Mouse (Mus musculus) cortical plate, adult 2 months (tissue): Measurements from ENCODE around the gene Maip1.

ENCODE experiments used
- CTCF ChIP-seq: fragments of 200-500 bp; IDR thresholded peaks from 2 replicates; pipeline ENCODE4 v1.5.1; 2011; ENCODE audit warnings: mild to moderate bottlenecking, control low read depth, low read length; ENCODE audit not compliant: insufficient read depth; ENCODE audit errors: extremely low read depth
- POLR2A ChIP-seq: fragments of 200-500 bp; IDR thresholded peaks from 2 replicates; pipeline ENCODE4 v1.6.1; 2011; ENCODE audit warnings: mild to moderate bottlenecking, low read length, control low read depth; ENCODE audit not compliant: insufficient read depth; ENCODE audit errors: extremely low read depth

DNA sequence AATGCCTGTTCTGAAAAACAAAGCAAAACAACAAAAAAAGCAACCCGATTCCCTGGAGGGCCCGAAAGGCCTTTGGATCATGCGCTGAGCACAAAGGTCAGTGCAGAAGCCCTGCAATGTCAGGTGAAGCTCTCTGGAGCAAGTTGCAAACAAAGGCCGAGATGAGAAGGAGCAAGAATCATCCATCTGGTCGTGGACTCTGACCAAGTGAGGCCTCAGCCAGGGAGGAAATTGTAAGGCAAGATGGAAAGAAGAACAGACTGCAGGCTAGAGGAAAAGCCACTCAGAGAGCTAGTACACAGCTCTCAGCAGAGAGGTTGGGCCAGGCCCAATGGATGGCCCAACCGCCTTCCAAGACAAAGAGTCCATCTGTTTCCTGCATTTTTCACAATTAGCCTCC lies 32.9 kb downstream of the Maip1 start:
- no peak for TF ChIP-seq CTCF
- no peak for TF ChIP-seq POLR2A
